Mouse (Mus musculus): ENCODE results near the gene Scfd2. TPM values are rescaled to one million over a fixed set of nuclear protein-coding genes. Genes with fewer than 3 reads are reported as not detected.

Gene Scfd2
- total RNA-seq, 2 experiments from 2014 or later, result 23.6 to 27.6 TPM

DNA sequence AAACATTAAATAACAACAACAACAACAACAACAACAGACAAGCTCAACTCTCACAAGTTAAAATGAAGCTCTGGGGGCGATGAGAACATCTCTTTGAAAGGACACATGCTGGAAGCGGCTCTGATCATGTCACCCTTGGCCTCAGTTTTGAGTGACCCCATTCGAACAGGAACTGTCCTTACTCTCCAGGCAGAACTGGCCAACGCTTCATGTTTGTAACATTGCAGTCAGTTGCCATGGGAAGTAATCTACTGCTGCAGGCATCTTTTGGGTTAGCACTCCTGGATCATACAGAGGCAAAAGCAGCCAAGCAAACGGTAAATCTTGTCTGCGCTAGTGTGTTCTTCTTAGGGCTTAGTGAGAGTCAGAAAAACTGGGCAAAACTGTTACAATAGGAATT lies 219.7 kb downstream of the Scfd2 start:
- no peak for TF ChIP-seq CTCF (conservative IDR thresholded peaks at IDR 0.05)
- Histone ChIP-seq H3K27ac (no peak overlapping the region), H3K4me3 (no peak overlapping the region)
- no peak for DNase-seq (ENCODE audit: low spot score in 2 of 2)

DNA sequence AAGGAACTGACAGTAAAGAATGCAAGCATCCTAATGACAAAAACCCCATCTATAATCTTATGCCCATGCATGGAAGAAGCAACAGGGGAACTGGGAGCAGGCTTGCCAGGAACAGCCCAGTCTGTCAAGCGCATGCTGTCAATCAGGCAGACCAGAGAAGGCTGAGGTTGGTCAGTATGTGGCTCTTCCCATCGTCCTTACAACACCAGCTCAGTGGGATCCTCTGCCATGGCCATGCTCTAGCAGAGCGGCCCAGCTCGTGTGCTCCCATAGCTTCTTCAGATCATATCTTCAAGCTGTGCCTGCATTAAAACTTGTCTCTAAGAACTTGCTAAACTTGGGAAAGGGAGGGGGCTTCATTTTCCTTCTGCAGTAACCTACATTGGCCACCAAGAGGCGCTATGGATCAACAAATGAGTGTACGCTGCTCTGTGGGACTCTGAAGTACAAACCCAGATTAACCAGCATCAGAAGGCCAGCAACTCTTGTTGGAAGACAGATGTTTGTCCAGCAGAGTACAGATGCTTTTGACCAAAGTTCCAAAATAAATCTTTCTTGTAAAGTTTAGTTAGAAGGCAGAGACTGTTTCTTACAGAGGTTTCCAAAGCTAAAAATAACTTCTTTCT lies 220.2 kb downstream of the Scfd2 start:
- DNase-seq (ENCODE audit: low spot score in 2 of 2), result peak in 1 of 2 experiments; percentile 36
- H3K4me3 ChIP-seq, result no peak overlapping the region
- peak; percentile 94 for TF ChIP-seq CTCF (conservative IDR thresholded peaks at IDR 0.05)
- no peak overlapping the region for H3K27ac ChIP-seq

DNA sequence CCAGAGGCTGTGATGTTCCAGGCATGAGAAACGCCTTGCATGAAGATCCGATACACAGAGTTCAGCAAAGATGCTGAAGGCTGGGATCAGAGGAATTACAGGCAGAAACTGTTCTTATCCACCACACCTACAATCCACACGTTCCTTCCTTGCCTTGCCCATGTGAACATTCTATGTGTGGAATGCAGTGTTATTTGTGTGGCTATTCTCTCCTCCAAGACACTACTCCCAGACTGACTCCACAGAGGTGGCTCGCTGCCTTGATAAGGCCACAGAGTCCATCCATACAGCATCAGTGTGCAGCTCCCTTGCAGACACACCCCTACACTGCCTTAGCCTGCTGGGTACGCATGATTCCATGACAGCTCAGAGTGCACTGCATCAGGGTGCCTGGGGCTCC lies 221.5 kb downstream of the Scfd2 start:
- no peak for DNase-seq (ENCODE audit: low spot score in 2 of 2)
- H3K4me3 ChIP-seq, result no peak overlapping the region
- no peak for TF ChIP-seq CTCF (conservative IDR thresholded peaks at IDR 0.05)
- H3K27ac ChIP-seq, result no peak overlapping the region

DNA sequence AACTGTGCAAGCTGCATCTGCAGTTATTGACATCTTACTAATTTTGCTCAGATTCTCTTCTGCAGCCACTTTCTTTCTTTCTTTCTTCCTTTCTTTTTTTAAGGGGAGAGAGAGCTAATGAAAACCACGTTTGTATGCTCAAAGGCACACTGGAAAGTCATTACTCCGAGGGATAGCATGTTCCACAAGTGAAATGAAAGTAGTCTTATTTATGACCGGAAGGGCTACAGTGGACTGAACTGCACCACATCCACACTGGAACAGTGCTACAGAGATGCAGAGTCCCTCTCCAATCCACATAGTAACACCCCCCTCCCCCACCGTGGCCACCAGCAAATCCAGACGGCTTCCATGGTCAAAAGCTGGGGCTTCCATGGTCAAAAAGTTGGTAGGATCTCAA lies 224.3 kb downstream of the Scfd2 start:
- DNase-seq (ENCODE audit: low spot score in 2 of 2), result no peak
- no peak for TF ChIP-seq CTCF (conservative IDR thresholded peaks at IDR 0.05)
- Histone ChIP-seq H3K27ac (no peak overlapping the region), H3K4me3 (no peak overlapping the region)

DNA sequence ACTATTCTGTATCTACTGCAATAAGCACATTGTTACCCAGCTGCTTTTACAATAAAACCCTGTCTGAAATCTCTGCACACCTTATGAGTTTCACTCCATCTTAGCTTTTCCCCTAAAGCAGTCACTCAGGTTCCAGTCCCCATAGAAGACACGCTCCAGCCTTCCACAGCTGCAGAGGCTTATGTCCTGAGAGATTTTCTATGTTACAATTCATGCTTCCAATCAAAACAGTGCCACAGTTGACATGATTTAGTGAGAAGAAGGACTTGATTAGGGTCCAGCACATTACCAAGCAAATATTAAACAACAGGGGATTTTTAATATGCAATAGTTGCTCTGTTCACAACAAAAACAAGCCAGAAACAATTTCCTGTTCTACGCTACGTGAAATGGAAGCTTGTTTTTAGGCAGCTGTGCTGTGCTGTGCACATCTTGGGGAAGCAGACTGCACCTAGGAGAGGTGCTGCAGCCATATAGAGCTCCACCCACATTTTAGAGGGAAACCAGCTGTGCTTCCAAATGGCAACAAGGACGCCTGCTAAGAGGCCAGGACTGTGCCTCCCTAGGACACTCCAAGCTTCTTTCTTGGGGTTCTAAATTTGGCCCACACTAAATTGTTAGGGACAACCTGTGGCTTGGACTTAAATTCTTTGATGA lies 225.9 kb downstream of the Scfd2 start:
- TF ChIP-seq CTCF (conservative IDR thresholded peaks at IDR 0.05), result no peak
- Histone ChIP-seq H3K27ac (no peak overlapping the region), H3K4me3 (no peak overlapping the region)
- no peak for DNase-seq (ENCODE audit: low spot score in 2 of 2)

DNA sequence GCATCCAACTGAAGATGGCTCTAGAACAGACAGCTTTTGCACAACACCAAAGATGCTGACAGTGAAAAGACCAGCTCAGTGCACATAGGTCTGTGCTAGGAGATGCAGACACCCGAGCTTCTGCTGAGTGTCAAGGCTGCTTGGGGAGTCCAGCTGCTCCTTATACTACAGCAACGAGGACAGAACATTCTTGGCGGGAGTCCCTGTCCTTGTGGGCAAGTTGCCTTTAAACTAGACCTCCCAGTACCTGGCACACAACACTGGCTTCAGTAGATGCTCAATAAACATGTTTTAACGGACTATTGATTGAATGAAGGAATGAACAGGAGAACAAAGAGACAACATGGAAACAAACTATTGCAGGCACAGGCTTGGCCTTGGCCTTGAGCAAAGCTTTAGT lies 226.8 kb downstream of the Scfd2 start:
- Histone ChIP-seq H3K27ac (no peak overlapping the region), H3K4me3 (no peak overlapping the region)
- DNase-seq (ENCODE audit: low spot score in 2 of 2), result no peak
- TF ChIP-seq CTCF (conservative IDR thresholded peaks at IDR 0.05), result no peak

DNA sequence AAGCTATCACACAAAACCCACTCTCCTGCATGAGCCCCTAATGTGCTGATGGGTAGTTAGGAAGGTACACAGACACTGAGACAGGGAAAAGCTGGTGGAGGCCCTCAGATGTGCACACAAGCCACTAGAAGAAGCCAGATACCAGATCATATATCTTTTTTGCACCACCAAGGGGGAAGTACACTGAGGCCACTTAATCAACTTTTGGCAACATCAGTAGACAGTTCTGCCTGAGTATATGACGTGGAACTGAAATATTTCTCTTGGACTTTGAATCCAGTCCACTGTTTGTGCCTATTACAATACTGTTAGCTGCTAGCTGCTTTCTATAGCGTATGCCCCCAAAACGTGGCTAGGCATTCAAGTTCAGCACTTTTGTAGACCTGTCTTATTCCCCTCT lies 229.2 kb downstream of the Scfd2 start:
- no peak for DNase-seq (ENCODE audit: low spot score in 2 of 2)
- TF ChIP-seq CTCF (conservative IDR thresholded peaks at IDR 0.05), result no peak
- H3K4me3 ChIP-seq, result no peak overlapping the region
- no peak overlapping the region for H3K27ac ChIP-seq

DNA sequence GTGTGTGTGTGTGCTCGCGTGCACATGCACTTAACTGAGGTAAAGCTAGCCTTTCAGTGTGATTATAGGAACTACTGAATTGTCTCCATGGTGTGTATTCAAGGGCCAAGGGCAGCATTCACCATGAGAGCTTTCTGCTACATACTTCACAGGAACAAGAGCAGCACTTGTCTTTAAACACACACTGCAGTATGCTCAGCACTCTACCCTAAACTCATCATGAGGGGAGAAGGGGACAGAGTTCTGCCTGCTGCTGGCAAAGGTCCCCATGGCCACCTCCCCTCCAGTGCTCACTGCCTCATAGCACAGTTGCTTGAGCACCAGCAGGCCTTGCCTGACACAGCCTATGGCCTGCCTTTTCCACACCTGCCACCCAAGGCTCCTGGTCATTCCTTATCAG lies 230.1 kb downstream of the Scfd2 start:
- DNase-seq (ENCODE audit: low spot score in 2 of 2), result no peak
- H3K27ac ChIP-seq, result no peak overlapping the region
- no peak for TF ChIP-seq CTCF (conservative IDR thresholded peaks at IDR 0.05)
- no peak overlapping the region for H3K4me3 ChIP-seq

DNA sequence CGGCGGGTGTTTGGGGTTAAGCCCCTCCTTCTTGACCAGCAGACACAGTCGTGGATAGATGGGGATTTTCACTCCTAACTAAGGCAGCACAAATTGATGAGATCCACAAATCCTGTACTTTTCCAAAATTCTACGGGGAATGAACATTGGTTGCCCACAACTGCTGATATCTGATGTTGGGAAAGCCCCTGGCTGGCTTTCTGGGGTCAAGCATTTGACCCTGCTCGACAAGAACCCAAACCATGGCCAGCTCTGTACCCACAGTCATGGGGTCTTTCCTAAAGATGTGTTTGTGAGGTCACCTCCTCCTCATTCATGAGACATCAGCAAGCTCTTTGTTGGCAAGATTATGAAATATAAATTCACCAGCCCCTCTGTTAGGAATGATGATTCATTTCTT lies 230.6 kb downstream of the Scfd2 start:
- Histone ChIP-seq H3K4me3 (no peak overlapping the region), H3K27ac (no peak overlapping the region)
- DNase-seq (ENCODE audit: low spot score in 2 of 2), result no peak
- TF ChIP-seq CTCF (conservative IDR thresholded peaks at IDR 0.05), result no peak

DNA sequence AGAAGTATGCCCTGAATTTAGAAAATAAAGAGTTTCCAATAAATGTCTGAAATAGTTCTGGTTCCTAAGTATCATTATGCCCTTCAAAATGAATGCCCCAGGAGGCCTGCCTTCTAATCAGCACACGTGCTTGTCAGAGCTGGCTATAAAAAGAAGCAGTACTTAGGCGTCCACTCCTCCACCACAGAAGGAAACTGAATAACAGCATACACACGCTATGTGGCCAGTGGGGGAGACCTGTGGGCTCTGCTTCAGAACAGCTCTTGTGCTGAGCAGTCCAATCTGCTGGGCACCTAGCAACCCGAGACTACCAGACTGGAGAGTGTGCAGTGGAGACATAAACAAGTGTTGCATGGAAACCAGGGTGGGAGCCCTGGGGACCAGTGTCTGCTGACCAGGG lies 231.4 kb downstream of the Scfd2 start:
- H3K27ac ChIP-seq, result no peak overlapping the region

DNA sequence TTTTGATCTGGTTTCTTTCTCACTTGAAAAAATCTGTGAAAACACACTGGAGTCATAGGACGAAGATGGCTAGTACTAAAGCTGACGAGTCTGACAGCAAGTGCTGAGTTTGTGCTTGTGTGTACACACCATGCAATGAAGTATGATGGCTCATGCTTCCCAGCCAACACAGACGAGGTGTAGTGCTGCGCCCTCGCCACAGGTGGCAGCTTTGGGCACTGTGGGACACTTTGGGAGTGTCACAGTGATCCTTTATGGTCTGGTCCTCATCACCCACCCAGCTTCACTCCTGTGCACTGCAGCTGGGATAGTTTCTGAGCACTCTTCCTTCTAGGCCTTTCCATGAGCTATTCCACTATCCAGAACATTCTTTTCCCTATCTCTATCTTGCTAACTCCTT lies 234.4 kb downstream of the Scfd2 start:
- peak; percentile 48 for TF ChIP-seq CTCF (conservative IDR thresholded peaks at IDR 0.05)
- Histone ChIP-seq H3K27ac (no peak overlapping the region), H3K4me3 (no peak overlapping the region)
- no peak for DNase-seq (ENCODE audit: low spot score in 2 of 2)

More for the DNA sequence above, 231.4 kb downstream of the Scfd2 start:
- no peak overlapping the region for H3K4me3 ChIP-seq
- TF ChIP-seq CTCF (conservative IDR thresholded peaks at IDR 0.05), result no peak
- no peak for DNase-seq (ENCODE audit: low spot score in 2 of 2)

DNA sequence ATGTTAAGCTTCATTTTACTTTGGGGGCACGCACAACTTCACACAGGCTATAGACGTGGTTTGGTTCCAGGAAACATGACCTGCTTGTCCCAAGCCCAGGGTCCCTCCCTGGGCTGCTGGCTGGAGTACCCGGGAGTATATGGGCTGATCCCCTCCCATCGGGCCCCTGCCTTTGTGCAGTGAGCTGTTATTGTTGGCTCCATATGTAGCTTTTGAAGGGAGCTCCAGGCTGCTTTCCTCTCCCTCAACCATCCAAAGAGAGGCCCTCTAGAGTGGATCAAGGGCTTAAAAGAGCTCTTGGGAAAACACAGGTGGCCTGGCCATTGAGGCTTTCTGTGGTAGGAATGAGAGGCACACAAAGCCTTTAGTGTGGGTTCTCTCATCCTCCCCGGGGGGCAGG lies 235.5 kb downstream of the Scfd2 start:
- no peak for DNase-seq (ENCODE audit: low spot score in 2 of 2)
- Histone ChIP-seq H3K4me3 (no peak overlapping the region), H3K27ac (no peak overlapping the region)
- TF ChIP-seq CTCF (conservative IDR thresholded peaks at IDR 0.05), result no peak

DNA sequence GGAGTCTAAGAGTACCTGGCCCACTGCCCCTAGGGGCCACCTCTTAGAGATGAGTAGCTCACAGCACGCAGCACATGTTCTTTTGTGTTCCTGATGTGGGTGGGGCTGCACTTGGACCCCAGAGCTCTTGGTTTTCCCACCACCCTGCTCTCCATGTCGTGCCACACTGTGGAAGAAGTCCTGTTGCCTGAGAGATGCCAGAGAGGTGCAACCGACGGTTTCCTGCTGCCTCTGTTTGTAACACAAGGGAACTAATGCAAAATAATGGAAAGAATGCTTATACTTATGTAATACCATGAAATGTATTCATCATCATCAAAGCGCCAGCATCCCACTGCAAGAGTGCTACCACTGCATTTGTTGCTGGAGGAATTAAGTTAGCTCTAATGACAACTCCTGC lies 238.0 kb downstream of the Scfd2 start:
- no peak overlapping the region for H3K27ac ChIP-seq
- no peak for DNase-seq (ENCODE audit: low spot score in 2 of 2)
- no peak overlapping the region for H3K4me3 ChIP-seq
- no peak for TF ChIP-seq CTCF (conservative IDR thresholded peaks at IDR 0.05)

DNA sequence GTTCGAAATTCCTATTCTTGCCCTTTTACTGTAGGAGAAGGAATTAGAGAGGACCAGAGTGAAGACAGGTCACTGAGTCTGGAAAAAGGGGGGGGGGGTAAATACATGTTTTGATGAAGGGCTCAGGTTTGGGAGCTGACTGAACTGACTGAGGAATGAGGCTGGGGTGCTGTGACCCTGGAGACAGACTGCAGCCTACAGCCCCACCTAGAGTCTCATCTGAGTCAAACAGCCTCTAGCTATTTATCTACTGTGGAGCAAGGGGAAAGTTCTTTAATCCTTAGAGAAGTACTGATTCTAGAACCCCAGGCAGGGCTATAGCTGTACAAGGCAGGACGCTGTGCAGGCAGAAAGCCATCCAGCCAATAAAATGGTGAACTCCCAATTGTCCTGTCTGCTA lies 239.5 kb downstream of the Scfd2 start:
- Histone ChIP-seq H3K4me3 (no peak overlapping the region), H3K27ac (no peak overlapping the region)
- peak; percentile 52 for TF ChIP-seq CTCF (conservative IDR thresholded peaks at IDR 0.05)
- DNase-seq (ENCODE audit: low spot score in 2 of 2), result no peak

All from layer of hippocampus, adult 2 months (tissue).